Mouse (Mus musculus) embryonic facial prominence, embryonic 11.5 days (tissue): ENCODE measurements around the gene Frmd4a. TPM values are rescaled to one million over a fixed set of nuclear protein-coding genes. Genes with fewer than 3 reads are reported as not detected.

Experiments used
- ATAC-seq: fragments of 200-750 bp; cut with Nextera tagmentation; replicated peaks from 2 replicates; pipeline ENCODE4 v1.8.0; 2017; ENCODE audit warnings: low read depth; ENCODE audit not compliant: insufficient number of reproducible peaks, low FRiP score, low TSS enrichment
- DNase-seq: peaks from one replicate; pipeline ENCODE4 v3.0.0-alpha.2; 2015; ENCODE audit warnings: low spot score
- H3K27ac ChIP-seq: fragments of 300-500 bp; sonication (generic); replicated peaks from 2 replicates; pipeline ENCODE4 v1.5.1; 2014; ENCODE audit warnings: mild to moderate bottlenecking, low read depth, low read length, control low read depth
- H3K27me3 ChIP-seq: fragments of 300-500 bp; sonication (generic); 2 replicates; pipeline ENCODE4 v1.6.1; 2014; ENCODE audit warnings: mild to moderate bottlenecking, low read length, moderate library complexity, mixed read lengths; ENCODE audit not compliant: control insufficient read depth, insufficient read depth
- H3K36me3 ChIP-seq: fragments of 300-500 bp; sonication (generic); replicated peaks from 2 replicates; pipeline ENCODE4 v1.6.1; 2014; ENCODE audit warnings: low read depth, mild to moderate bottlenecking, low read length, moderate library complexity, mixed read lengths; ENCODE audit not compliant: control insufficient read depth, insufficient read depth
- H3K4me1 ChIP-seq: fragments of 300-500 bp; sonication (generic); 2 replicates; pipeline ENCODE4 v1.6.1; 2014; ENCODE audit warnings: low read length, mixed read lengths; ENCODE audit not compliant: control insufficient read depth, insufficient read depth
- H3K4me2 ChIP-seq: fragments of 300-500 bp; sonication (generic); 2 replicates; pipeline ENCODE4 v1.6.1; 2014; ENCODE audit warnings: low read depth, mild to moderate bottlenecking, control low read depth, low read length, moderate library complexity
- H3K4me3 ChIP-seq: fragments of 300-500 bp; sonication (generic); 2 replicates; pipeline ENCODE4 v1.5.1; 2014; ENCODE audit warnings: low read depth, low read length, control low read depth
- H3K9ac ChIP-seq: fragments of 300-500 bp; sonication (generic); replicated peaks from 2 replicates; pipeline ENCODE4 v1.6.1; 2014; ENCODE audit warnings: mild to moderate bottlenecking, control low read depth, low read length
- H3K9me3 ChIP-seq: fragments of 300-500 bp; sonication (generic); replicated peaks from 2 replicates; pipeline ENCODE4 v1.6.1; 2016; ENCODE audit warnings: mild to moderate bottlenecking, low read length, inconsistent platforms, mixed read lengths; ENCODE audit not compliant: control insufficient read depth
- WGBS: fragments of 180-500 bp; shearing (Covaris S2); extraction: QIAGEN DNeasy Blood & Tissue Kit; methylation state at CpG from one replicate; pipeline ENCODE4 v1.1.7; 2014; 5-methylcytosine and 5-hydroxymethylcytosine counted together
- polyA plus RNA-seq: library from polyadenylated mRNA; unstranded; fragments of >200 nt; fragmentation: Nextera tagmentation; extraction: Ambion mirVana; gene quantifications from 2 replicates; pipeline ENCODE4 v1.2.1, GENCODE M21; 2014

The Frmd4a gene
- polyA plus RNA-seq, 1 experiment from 2014 or later, result 38.5 TPM

DNA sequence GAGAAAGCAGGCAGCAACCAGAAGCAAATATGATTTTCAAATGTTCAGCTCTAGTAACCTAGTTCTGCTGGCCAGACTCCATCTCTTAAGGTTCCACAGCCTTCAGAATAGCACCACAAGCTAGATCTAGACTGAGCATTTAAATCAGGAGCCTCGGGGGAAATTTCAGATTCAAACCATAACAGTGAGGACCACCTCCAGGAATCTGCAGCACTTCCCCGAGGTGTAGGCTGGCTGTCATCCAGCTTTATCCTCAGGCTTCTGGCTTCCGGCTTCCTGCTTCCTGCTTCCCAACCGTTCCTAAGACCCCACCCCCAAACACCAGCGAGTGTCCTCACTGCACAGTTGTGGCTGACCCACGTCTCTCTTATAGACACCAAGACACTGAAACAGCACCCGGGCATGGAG is 374.2 kb downstream of the Frmd4a start:
- 44% methylated on average over 7 of the region's 7 CpGs for WGBS
- Histone ChIP-seq H3K4me3 (no peak overlapping the region), H3K27ac (no peak overlapping the region), H3K9me3 (no peaks in the 10 kb centered on the region), H3K27me3 (no peaks in the 10 kb centered on the region), H3K36me3 (no peaks in the 10 kb centered on the region), H3K9ac (no peak overlapping the region), H3K4me1 (no peaks in the 10 kb centered on the region), H3K4me2 (no peak overlapping the region)
- ATAC-seq, result no peak
- DNase-seq, result peak; percentile 28

DNA sequence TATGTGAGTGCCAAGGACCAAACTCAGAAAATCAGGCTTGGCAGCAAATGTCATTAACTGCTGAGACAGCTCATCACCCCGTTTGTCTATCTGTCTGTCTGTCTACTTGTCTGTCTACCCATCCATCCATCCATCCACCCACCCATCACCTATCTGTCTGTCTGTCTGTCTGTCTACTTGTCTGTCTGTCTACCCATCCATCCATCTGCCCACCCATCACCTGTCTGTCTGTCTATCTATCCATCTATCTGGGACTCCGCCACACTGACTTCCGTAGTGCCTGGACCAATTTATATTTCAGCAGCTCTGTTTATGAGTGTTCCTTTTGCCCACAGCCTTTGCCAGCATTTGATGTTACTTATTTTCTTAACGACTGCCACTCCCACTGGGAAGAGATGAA is 375.5 kb downstream of the Frmd4a start:
- WGBS, result 83% methylated on average over 4 of the region's 4 CpGs
- no peak overlapping the region for H3K27ac ChIP-seq

DNA sequence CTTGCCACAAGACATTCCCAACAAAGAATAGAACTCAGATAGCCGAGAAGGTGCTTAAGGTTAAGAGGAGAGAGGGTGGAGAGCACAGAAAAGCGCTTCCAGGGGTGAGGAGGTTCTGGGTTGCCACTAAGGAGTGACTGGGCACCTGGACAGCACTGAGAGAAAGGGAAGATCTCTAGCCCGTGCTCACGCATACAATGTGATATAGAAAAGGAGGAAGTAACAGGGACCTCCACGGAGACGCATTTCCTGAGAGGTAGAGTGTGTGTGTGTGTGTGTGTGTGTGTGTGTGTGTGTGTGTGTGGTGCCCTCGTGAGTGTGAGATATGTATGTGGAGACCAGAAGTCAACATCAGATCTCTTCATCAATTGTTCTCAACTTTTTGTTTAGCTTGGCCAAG is 377.1 kb downstream of the Frmd4a start:
- Histone ChIP-seq H3K27ac (no peak overlapping the region), H3K4me1 (no peaks in the 10 kb centered on the region), H3K27me3 (no peaks in the 10 kb centered on the region), H3K4me2 (no peak overlapping the region), H3K36me3 (no peaks in the 10 kb centered on the region), H3K9ac (no peak overlapping the region), H3K9me3 (no peaks in the 10 kb centered on the region), H3K4me3 (no peak overlapping the region)
- ATAC-seq (no peak), DNase-seq (no peak)
- WGBS, result 90% methylated on average over 7 of the region's 7 CpGs

More for the DNA sequence above, 375.5 kb downstream of the Frmd4a start:
- H3K4me1 ChIP-seq, result no peaks in the 10 kb centered on the region
- H3K27me3 ChIP-seq, result no peaks in the 10 kb centered on the region
- no peak for DNase-seq
- H3K9ac ChIP-seq, result no peak overlapping the region
- H3K9me3 ChIP-seq, result no peaks in the 10 kb centered on the region
- H3K4me2 ChIP-seq, result no peak overlapping the region
- no peak for ATAC-seq
- no peaks in the 10 kb centered on the region for H3K36me3 ChIP-seq
- H3K4me3 ChIP-seq, result no peak overlapping the region

DNA sequence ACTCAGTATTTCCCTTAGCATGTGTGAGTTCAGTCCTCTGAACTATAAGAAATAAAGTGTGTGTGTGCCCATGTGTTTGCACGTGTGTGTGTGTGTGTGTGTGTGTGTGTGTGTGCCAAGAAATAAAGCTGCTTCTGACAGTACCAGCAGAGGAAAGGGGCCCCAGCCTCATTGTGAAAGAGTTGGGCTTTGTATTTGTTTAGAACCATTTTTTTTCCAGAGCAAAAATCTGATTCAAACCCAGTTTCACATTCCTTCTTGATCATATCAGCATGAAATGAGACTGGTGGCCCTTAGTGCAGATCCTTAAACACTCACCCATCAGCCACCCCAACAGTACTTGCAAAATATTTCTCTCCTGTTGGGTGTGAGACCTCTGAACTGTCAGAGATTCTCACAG is 382.2 kb downstream of the Frmd4a start:
- DNase-seq (no peak), ATAC-seq (no peak)
- H3K27ac ChIP-seq, result no peak overlapping the region
- H3K9ac ChIP-seq, result no peak overlapping the region
- no peak overlapping the region for H3K4me2 ChIP-seq
- no peaks in the 10 kb centered on the region for H3K27me3 ChIP-seq
- no peaks in the 10 kb centered on the region for H3K36me3 ChIP-seq
- no peaks in the 10 kb centered on the region for H3K9me3 ChIP-seq
- WGBS, result 59% methylated on average over 1 of the region's 1 CpGs
- no peak overlapping the region for H3K4me3 ChIP-seq
- H3K4me1 ChIP-seq, result no peaks in the 10 kb centered on the region

DNA sequence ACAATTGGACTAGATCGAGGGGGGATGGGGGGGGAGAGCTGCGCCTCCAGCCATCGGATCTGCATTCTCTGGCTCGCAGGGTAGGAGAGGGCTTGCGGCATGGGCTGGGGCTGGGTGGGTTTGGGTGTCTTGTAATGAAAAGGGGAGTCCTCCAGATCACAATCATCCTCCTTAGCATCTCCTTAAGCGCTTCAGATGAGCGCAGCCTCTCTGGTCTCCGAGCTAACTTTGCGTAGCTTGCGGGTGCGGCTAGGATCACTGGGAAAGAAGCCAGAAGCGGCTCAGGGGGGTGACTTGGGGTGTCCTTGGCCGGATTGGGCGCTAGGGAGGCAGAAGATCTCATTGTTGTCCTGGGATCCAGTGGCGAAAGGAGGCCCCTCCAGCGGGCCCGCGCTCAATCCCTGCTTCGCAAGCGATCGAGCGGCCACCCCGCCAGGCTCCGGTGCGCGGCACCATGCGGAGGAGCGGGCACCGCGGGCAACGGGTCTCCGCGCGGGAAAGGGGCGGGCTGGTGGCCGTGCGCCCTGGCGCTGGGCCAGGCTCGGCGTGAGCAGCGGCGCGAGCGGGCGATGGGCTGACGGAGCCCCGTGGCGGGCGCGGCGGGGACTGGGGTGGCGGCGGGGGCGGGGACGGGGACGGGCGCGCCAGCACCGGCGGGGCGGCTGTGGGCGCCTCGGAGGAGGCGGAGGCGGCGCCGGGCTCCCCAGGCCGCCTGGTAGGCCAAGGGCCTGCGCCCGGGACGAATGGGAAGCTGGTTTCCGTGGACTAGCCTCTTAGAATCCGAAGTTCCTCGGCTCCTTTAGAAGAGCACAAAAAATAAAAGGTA is 383.5 kb downstream of the Frmd4a start:
- Histone ChIP-seq H3K9me3 (no peaks in the 10 kb centered on the region), H3K4me1 (no peaks in the 10 kb centered on the region), H3K9ac (peak overlapping the region; percentile 92), H3K4me3 (peak overlapping the region; percentile 51), H3K27me3 (no peaks in the 10 kb centered on the region), H3K4me2 (peak overlapping the region; percentile 90), H3K27ac (peak overlapping the region; percentile 91), H3K36me3 (no peaks in the 10 kb centered on the region)
- DNase-seq (peak; percentile 79), ATAC-seq (peak; percentile 66)
- WGBS, result under 1% methylated on average over 72 of the region's 74 CpGs

DNA sequence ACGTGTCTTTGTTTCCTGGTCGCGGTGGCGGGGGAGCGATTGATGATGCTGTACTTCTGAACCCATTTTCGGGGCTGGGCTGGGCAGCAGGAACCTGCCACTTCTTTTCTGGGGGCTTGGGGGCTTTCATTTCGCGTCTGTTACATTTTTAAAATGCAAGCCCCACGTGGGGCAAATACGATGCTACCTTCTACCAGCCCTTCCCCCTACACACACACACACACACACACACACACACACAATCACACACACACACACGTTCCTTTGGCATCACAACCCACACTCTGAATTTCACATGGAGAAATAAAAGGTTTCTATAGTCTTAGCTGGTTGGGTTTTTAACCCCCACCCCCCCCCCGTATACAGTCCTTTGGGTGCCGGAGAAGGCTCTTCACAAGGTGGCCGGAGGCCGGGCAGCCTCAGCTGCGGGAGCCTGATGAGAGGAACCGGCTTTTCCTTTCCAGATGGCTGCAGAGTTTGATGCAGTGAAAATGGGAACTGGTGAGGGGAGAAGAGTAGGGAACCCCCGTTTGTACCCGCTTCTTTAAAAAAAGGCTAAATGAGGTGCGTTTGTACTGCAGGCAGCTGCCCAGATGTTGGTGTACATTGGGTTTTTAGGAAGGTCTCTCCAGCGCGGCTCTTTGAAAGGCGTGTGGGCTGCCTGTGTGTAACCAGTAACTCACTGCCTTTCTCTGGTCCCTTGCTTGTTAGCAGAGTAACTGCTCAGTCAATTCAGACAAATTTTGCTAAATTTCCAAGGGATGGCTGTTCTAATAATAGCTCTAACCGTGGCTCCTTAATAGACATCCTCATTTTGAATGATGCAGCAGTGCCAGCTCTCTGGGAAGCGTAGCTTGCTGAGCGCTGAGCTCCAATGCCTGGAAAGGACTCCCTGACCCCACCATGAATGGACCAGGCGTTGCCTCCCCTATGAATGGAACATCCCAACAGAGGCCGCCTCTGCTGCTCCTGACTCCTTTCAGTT is 384.4 kb downstream of the Frmd4a start:
- no peaks in the 10 kb centered on the region for H3K4me1 ChIP-seq
- peak overlapping the region; percentile 90 for H3K4me2 ChIP-seq
- peak; percentile 79 for DNase-seq
- WGBS, result under 1% methylated on average over 28 of the region's 28 CpGs
- H3K27ac ChIP-seq, result peak overlapping the region; percentile 91
- ATAC-seq, result peak; percentile 62
- H3K9me3 ChIP-seq, result no peaks in the 10 kb centered on the region
- H3K9ac ChIP-seq, result peak overlapping the region; percentile 92
- H3K27me3 ChIP-seq, result no peaks in the 10 kb centered on the region
- no peaks in the 10 kb centered on the region for H3K36me3 ChIP-seq
- peak overlapping the region; percentile 51 for H3K4me3 ChIP-seq

DNA sequence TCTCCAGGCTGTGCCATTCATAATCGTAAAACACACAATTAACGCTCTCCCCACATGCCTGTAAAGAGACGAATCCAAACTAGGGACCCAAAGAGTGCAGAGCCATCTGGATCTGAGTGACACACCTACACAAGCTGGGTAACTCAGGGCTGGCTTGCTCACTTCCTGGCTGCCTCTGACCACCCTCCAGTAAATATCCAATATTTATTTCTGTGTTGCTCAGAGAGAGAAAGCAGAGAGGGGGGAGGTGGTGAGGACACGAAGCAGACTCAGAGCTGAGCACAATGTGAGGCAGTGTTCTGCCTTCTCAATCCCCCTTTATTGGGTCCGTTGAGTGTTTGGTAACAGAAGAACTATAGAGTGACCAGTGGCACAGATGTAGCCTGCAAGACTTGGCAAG is 389.5 kb downstream of the Frmd4a start:
- Histone ChIP-seq H3K9me3 (no peaks in the 10 kb centered on the region), H3K27ac (no peak overlapping the region), H3K4me2 (no peak overlapping the region), H3K4me3 (no peak overlapping the region), H3K4me1 (no peaks in the 10 kb centered on the region), H3K9ac (no peak overlapping the region), H3K27me3 (no peaks in the 10 kb centered on the region), H3K36me3 (no peaks in the 10 kb centered on the region)
- WGBS, result 59% methylated on average over 5 of the region's 5 CpGs
- no peak for ATAC-seq
- DNase-seq, result no peak
